Mouse (Mus musculus): Measurements from ENCODE around the gene Cyb561. TPM values are rescaled to one million over a fixed set of nuclear protein-coding genes. Genes with fewer than 3 reads are reported as not detected.

The Cyb561 gene
- polyA plus RNA-seq, 1 experiment = 36.9 TPM

- DNase-seq (ENCODE audit: low read depth) = no peak
- TF ChIP-seq POLR2A (IDR thresholded peaks at IDR 0.05; ENCODE audit: borderline replicate concordance, extremely low read depth, insufficient read depth, insufficient read length, poor library complexity, severe bottlenecking) = no peak
- TF ChIP-seq CTCF (IDR thresholded peaks at IDR 0.05; ENCODE audit: borderline replicate concordance, extremely low read depth, insufficient read depth, insufficient read length) = no peak
Observed at GRCm38 (mm10) chr11:105952111-105952510, 1.0 kb downstream of the Cyb561 start.

GRCm38 (mm10) chr11:105951601-105952044, 1.5 kb downstream of the Cyb561 start:
- DNase-seq (ENCODE audit: low read depth) = no peak
- TF ChIP-seq CTCF (IDR thresholded peaks at IDR 0.05; ENCODE audit: borderline replicate concordance, extremely low read depth, insufficient read depth, insufficient read length) = no peak
- no peak for TF ChIP-seq POLR2A (IDR thresholded peaks at IDR 0.05; ENCODE audit: borderline replicate concordance, extremely low read depth, insufficient read depth, insufficient read length, poor library complexity, severe bottlenecking)

GRCm38 (mm10) chr11:105950519-105950918, 2.6 kb downstream of the Cyb561 start:
- no peak for TF ChIP-seq POLR2A (IDR thresholded peaks at IDR 0.05; ENCODE audit: borderline replicate concordance, extremely low read depth, insufficient read depth, insufficient read length, poor library complexity, severe bottlenecking)
- TF ChIP-seq CTCF (IDR thresholded peaks at IDR 0.05; ENCODE audit: borderline replicate concordance, extremely low read depth, insufficient read depth, insufficient read length) = no peak
- no peak for DNase-seq (ENCODE audit: low read depth)

GRCm38 (mm10) chr11:105948255-105948654, 4.9 kb downstream of the Cyb561 start:
- no peak for TF ChIP-seq POLR2A (IDR thresholded peaks at IDR 0.05; ENCODE audit: borderline replicate concordance, extremely low read depth, insufficient read depth, insufficient read length, poor library complexity, severe bottlenecking)
- TF ChIP-seq CTCF (IDR thresholded peaks at IDR 0.05; ENCODE audit: borderline replicate concordance, extremely low read depth, insufficient read depth, insufficient read length) = no peak
- DNase-seq (ENCODE audit: low read depth) = no peak

- no peak for DNase-seq (ENCODE audit: low read depth)
- TF ChIP-seq CTCF (IDR thresholded peaks at IDR 0.05; ENCODE audit: borderline replicate concordance, extremely low read depth, insufficient read depth, insufficient read length) = no peak
- no peak for TF ChIP-seq POLR2A (IDR thresholded peaks at IDR 0.05; ENCODE audit: borderline replicate concordance, extremely low read depth, insufficient read depth, insufficient read length, poor library complexity, severe bottlenecking)
Observed at GRCm38 (mm10) chr11:105946694-105947154, 6.4 kb downstream of the Cyb561 start.

- TF ChIP-seq POLR2A (IDR thresholded peaks at IDR 0.05; ENCODE audit: borderline replicate concordance, extremely low read depth, insufficient read depth, insufficient read length, poor library complexity, severe bottlenecking) (no peak), CTCF (IDR thresholded peaks at IDR 0.05; ENCODE audit: borderline replicate concordance, extremely low read depth, insufficient read depth, insufficient read length) (no peak)
- peak; percentile 41 for DNase-seq (ENCODE audit: low read depth)
Observed at GRCm38 (mm10) chr11:105944770-105945672, 8.1 kb downstream of the Cyb561 start.

GRCm38 (mm10) chr11:105944126-105944621, 9.0 kb downstream of the Cyb561 start:
- no peak for TF ChIP-seq POLR2A (IDR thresholded peaks at IDR 0.05; ENCODE audit: borderline replicate concordance, extremely low read depth, insufficient read depth, insufficient read length, poor library complexity, severe bottlenecking)
- TF ChIP-seq CTCF (IDR thresholded peaks at IDR 0.05; ENCODE audit: borderline replicate concordance, extremely low read depth, insufficient read depth, insufficient read length) = peak; percentile 52; the same call in 1 of the 2 replicates
- DNase-seq (ENCODE audit: low read depth) = peak; percentile 83

- TF ChIP-seq CTCF (IDR thresholded peaks at IDR 0.05; ENCODE audit: borderline replicate concordance, extremely low read depth, insufficient read depth, insufficient read length) (no peak), POLR2A (IDR thresholded peaks at IDR 0.05; ENCODE audit: borderline replicate concordance, extremely low read depth, insufficient read depth, insufficient read length, poor library complexity, severe bottlenecking) (no peak)
- peak; percentile 49 for DNase-seq (ENCODE audit: low read depth)
Observed at GRCm38 (mm10) chr11:105943133-105944102, 9.7 kb downstream of the Cyb561 start.

GRCm38 (mm10) chr11:105941973-105942372, 11.2 kb downstream of the Cyb561 start:
- TF ChIP-seq CTCF (IDR thresholded peaks at IDR 0.05; ENCODE audit: borderline replicate concordance, extremely low read depth, insufficient read depth, insufficient read length) (no peak), POLR2A (IDR thresholded peaks at IDR 0.05; ENCODE audit: borderline replicate concordance, extremely low read depth, insufficient read depth, insufficient read length, poor library complexity, severe bottlenecking) (no peak)
- DNase-seq (ENCODE audit: low read depth) = no peak

GRCm38 (mm10) chr11:105938771-105939170, 14.4 kb downstream of the Cyb561 start:
- TF ChIP-seq CTCF (IDR thresholded peaks at IDR 0.05; ENCODE audit: borderline replicate concordance, extremely low read depth, insufficient read depth, insufficient read length) = no peak
- TF ChIP-seq POLR2A (IDR thresholded peaks at IDR 0.05; ENCODE audit: borderline replicate concordance, extremely low read depth, insufficient read depth, insufficient read length, poor library complexity, severe bottlenecking) = no peak
- DNase-seq (ENCODE audit: low read depth) = peak; percentile 47

Data from brain, embryonic 14.5 days (tissue).